Mouse (Mus musculus): ENCODE data around the gene Tmem145. TPM values are rescaled to one million over a fixed set of nuclear protein-coding genes. Genes with fewer than 3 reads are reported as not detected.
"Not testable (repeated sequence)": the region's sequence is repeated elsewhere in the genome, so short reads cannot be mapped to it uniquely, and the experiment has no call there.

The Tmem145 gene
- polyA plus RNA-seq, 1 experiment, result 2.0 TPM

DNA sequence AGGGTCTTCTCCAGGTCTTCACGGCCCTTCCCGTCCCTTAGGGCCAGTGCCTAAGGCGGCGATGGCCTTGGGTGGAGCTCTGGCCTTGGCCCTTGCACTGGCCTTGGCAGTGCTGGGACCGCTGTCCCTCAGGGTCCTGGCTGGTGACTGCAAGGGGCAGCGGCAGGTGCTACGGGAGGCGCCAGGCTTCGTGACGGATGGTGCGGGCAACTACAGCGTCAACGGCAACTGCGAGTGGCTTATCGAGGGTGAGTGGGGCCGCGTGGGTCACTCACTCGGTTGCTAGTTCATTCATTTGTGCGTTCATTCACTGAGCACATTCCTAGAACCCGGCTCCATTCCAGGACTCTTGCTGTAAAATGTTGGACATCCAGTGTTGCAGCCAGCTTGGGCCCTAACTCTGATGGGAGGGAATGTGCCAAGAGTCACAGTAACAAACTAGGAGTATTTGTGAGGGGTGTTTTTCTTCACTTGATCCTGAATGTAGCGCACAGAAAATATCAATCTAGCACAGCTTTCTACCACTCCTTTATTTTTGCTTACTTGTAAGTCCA, 11.6 kb downstream of the Tmem145 start:
- peak overlapping the region; percentile 69 for H3K4me3 ChIP-seq (ENCODE audit: low read depth, low read length)
- H3K9me3 ChIP-seq (replicated peaks; ENCODE audit: control insufficient read depth, insufficient read depth, low read length, poor library complexity, severe bottlenecking), result no peaks in the 10 kb centered on the region
- peaks cover 3% of the 10 kb centered on the region for H3K4me1 ChIP-seq (ENCODE audit: control insufficient read depth, insufficient read depth, low read length)
- H3K9ac ChIP-seq (ENCODE audit: low read depth, poor library complexity, severe bottlenecking), result peak overlapping the region; percentile 66
- no peaks in the 10 kb centered on the region for H3K36me3 ChIP-seq (ENCODE audit: control insufficient read depth, insufficient read depth, low read length, poor library complexity, severe bottlenecking)
- TF ChIP-seq POLR2A (IDR thresholded peaks at IDR 0.05; ENCODE audit: insufficient read depth, low read length) (no peak), CTCF (IDR thresholded peaks at IDR 0.05; ENCODE audit: low read depth, low read length) (no peak), EP300 (IDR thresholded peaks at IDR 0.05; ENCODE audit: insufficient read depth, low read depth, low read length) (no peak)
- no peaks in the 10 kb centered on the region for H3K27me3 ChIP-seq (ENCODE audit: control insufficient read depth, insufficient read depth, low read length, poor library complexity, severe bottlenecking)
- H3K27ac ChIP-seq (ENCODE audit: insufficient read depth, low read length), result peak overlapping the region; percentile 8; the same call in 1 of the 2 replicates

DNA sequence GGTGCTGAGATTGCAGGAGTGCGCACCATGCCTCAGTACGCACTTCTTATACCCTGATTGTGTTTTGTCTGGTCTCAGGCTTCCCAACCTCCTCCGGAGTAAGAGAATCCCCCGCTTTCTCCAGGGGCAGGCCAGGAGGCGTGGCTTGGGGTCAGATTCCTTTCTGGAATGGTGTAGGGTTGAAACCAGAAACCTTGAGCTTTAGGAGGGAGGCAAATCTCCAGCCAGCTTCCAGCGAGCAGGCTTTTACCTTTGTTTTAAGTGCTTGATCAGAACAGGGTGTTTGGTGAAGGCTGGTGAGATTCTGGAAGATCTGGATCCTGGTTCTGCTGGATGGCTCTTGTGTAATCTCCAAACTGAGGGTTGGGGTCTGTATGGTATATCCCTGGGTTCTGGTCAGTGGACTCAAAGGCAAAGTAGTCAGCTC, 16.2 kb downstream of the Tmem145 start:
- H3K27ac ChIP-seq (ENCODE audit: insufficient read depth, low read length), result peak overlapping the region; percentile 96
- TF ChIP-seq CTCF (IDR thresholded peaks at IDR 0.05; ENCODE audit: low read depth, low read length) (no peak), EP300 (IDR thresholded peaks at IDR 0.05; ENCODE audit: insufficient read depth, low read depth, low read length) (no peak), POLR2A (IDR thresholded peaks at IDR 0.05; ENCODE audit: insufficient read depth, low read length) (no peak)
- no peaks in the 10 kb centered on the region for H3K27me3 ChIP-seq (ENCODE audit: control insufficient read depth, insufficient read depth, low read length, poor library complexity, severe bottlenecking)
- H3K9me3 ChIP-seq (replicated peaks; ENCODE audit: control insufficient read depth, insufficient read depth, low read length, poor library complexity, severe bottlenecking), result no peaks in the 10 kb centered on the region
- peak overlapping the region; percentile 45; the same call in 1 of the 2 replicates for H3K4me3 ChIP-seq (ENCODE audit: low read depth, low read length)
- no peaks in the 10 kb centered on the region for H3K36me3 ChIP-seq (ENCODE audit: control insufficient read depth, insufficient read depth, low read length, poor library complexity, severe bottlenecking)
- H3K4me1 ChIP-seq (ENCODE audit: control insufficient read depth, insufficient read depth, low read length), result peaks cover 3% of the 10 kb centered on the region
- H3K9ac ChIP-seq (ENCODE audit: low read depth, poor library complexity, severe bottlenecking), result peak overlapping the region; percentile 10; the same call in 1 of the 2 replicates

DNA sequence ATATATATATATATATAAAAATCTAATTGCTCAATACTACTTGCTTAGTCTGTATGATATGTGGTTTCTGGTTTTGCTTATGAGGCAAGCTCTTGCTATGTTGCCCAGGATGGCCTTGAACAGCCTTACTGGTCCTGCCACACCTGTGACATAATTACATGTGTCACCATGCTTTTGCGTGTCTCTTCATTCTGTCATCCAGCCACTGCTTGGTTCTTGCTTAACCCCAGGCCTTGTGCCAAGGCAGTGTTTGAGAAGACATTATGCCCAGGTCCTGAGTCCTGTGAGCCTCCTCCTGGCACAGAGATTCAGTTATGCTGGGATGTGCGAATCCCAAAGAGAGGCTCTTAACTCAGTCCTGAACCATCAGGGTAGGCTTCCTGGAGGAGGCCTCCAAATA, 17.3 kb downstream of the Tmem145 start:
- Histone ChIP-seq H3K4me1 (ENCODE audit: control insufficient read depth, insufficient read depth, low read length) (peaks cover 3% of the 10 kb centered on the region), H3K36me3 (ENCODE audit: control insufficient read depth, insufficient read depth, low read length, poor library complexity, severe bottlenecking) (no peaks in the 10 kb centered on the region), H3K27me3 (ENCODE audit: control insufficient read depth, insufficient read depth, low read length, poor library complexity, severe bottlenecking) (no peaks in the 10 kb centered on the region), H3K9ac (ENCODE audit: low read depth, poor library complexity, severe bottlenecking) (no peak overlapping the region), H3K4me3 (ENCODE audit: low read depth, low read length) (no peak overlapping the region), H3K27ac (ENCODE audit: insufficient read depth, low read length) (peak overlapping the region; percentile 4; the same call in 1 of the 2 replicates), H3K9me3 (replicated peaks; ENCODE audit: control insufficient read depth, insufficient read depth, low read length, poor library complexity, severe bottlenecking) (no peaks in the 10 kb centered on the region)
- TF ChIP-seq CTCF (IDR thresholded peaks at IDR 0.05; ENCODE audit: low read depth, low read length), result no peak
- no peak for TF ChIP-seq POLR2A (IDR thresholded peaks at IDR 0.05; ENCODE audit: insufficient read depth, low read length)
- no peak for TF ChIP-seq EP300 (IDR thresholded peaks at IDR 0.05; ENCODE audit: insufficient read depth, low read depth, low read length)

DNA sequence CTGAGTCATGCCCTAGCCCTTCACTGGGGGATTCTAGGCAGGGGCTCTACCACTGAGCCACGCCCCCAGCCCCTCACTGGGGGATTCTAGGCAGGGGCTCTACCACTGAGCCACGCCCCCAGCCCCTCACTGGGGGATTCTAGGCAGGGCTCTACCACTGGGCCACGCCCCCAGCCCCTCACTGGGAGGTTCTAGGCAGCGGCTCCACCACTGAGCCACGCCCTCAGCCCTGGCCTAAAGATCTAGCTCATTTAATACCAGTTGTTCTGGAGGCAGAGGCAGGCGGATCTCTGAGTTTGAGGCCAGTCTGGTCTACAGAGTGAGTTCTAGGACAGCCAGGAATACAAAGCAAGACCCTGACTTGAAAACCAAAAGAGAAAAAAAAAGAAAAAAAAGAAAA, 19.5 kb downstream of the Tmem145 start:
- H3K27me3 ChIP-seq (ENCODE audit: control insufficient read depth, insufficient read depth, low read length, poor library complexity, severe bottlenecking); H3K4me1 ChIP-seq (ENCODE audit: control insufficient read depth, insufficient read depth, low read length); H3K9me3 ChIP-seq (replicated peaks; ENCODE audit: control insufficient read depth, insufficient read depth, low read length, poor library complexity, severe bottlenecking); H3K36me3 ChIP-seq (ENCODE audit: control insufficient read depth, insufficient read depth, low read length, poor library complexity, severe bottlenecking); H3K27ac ChIP-seq (ENCODE audit: insufficient read depth, low read length); H3K4me3 ChIP-seq (ENCODE audit: low read depth, low read length); H3K9ac ChIP-seq (ENCODE audit: low read depth, poor library complexity, severe bottlenecking): not testable (repeated sequence)

DNA sequence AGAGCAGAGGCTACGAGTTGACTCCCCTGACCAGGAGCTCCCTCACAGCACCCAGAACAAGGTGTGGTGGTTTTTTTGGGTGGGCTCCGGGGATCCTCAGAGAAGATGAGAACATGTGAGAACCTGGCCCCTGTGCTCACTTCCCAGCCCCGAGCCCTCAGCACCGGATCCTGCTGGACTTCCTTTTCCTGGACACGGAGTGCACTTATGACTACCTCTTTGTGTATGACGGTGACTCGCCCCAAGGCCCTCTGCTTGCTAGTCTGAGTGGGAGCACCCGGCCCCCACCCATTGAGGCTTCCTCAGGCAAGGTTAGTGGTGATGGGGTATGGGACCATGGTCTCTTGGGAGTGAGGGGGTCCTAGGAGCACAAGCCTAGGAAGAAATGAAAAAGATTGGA, 20.3 kb downstream of the Tmem145 start:
- Histone ChIP-seq H3K36me3 (ENCODE audit: control insufficient read depth, insufficient read depth, low read length, poor library complexity, severe bottlenecking) (no peaks in the 10 kb centered on the region), H3K4me3 (ENCODE audit: low read depth, low read length) (no peak overlapping the region), H3K27me3 (ENCODE audit: control insufficient read depth, insufficient read depth, low read length, poor library complexity, severe bottlenecking) (no peaks in the 10 kb centered on the region), H3K27ac (ENCODE audit: insufficient read depth, low read length) (no peak overlapping the region), H3K9ac (ENCODE audit: low read depth, poor library complexity, severe bottlenecking) (no peak overlapping the region), H3K9me3 (replicated peaks; ENCODE audit: control insufficient read depth, insufficient read depth, low read length, poor library complexity, severe bottlenecking) (no peaks in the 10 kb centered on the region), H3K4me1 (ENCODE audit: control insufficient read depth, insufficient read depth, low read length) (peaks cover 3% of the 10 kb centered on the region)
- TF ChIP-seq EP300 (IDR thresholded peaks at IDR 0.05; ENCODE audit: insufficient read depth, low read depth, low read length), result no peak
- TF ChIP-seq CTCF (IDR thresholded peaks at IDR 0.05; ENCODE audit: low read depth, low read length), result no peak
- TF ChIP-seq POLR2A (IDR thresholded peaks at IDR 0.05; ENCODE audit: insufficient read depth, low read length), result no peak

DNA sequence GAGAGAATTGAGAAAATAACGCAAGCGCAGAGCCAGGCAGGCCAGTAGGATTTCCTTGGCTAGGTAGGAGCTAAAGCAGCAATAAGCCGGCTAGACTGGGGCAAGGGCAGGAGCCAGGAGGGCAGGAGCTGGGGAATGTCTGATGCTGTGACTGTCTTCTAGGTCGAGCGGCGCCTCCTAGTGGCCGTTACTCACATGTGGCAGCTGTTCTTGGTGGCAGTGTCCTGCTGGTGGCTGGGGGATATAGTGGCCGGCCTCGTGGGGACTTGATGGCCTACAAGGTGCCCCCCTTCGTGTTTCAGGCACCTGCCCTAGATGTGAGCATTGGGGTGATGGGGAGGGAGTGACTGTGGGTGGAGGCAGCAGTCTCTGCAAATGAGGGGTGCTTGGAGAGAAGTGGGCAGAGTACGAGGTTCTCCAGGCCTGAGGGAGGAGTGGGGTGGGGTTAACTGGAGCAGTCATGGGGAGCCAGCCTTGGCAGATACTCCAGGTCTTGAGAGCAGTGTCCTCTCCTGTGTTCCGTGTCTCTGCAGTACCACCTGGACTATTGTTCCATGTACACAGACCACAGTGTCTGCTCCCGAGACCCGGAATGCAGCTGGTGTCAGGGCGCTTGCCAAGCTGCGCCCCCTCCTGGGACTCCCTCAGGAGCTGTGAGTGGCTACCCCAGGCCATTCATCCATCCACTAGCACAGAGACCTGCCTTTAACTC, 27.8 kb downstream of the Tmem145 start:
- H3K4me1 ChIP-seq (ENCODE audit: control insufficient read depth, insufficient read depth, low read length), result no peaks in the 10 kb centered on the region
- H3K36me3 ChIP-seq (ENCODE audit: control insufficient read depth, insufficient read depth, low read length, poor library complexity, severe bottlenecking), result no peaks in the 10 kb centered on the region
- H3K27ac ChIP-seq (ENCODE audit: insufficient read depth, low read length), result no peak overlapping the region
- TF ChIP-seq EP300 (IDR thresholded peaks at IDR 0.05; ENCODE audit: insufficient read depth, low read depth, low read length) (0 out of 2 replicates have a peak, but pooled peaks have one; percentile 9), CTCF (IDR thresholded peaks at IDR 0.05; ENCODE audit: low read depth, low read length) (peak; percentile 97), POLR2A (IDR thresholded peaks at IDR 0.05; ENCODE audit: insufficient read depth, low read length) (no peak)
- H3K9ac ChIP-seq (ENCODE audit: low read depth, poor library complexity, severe bottlenecking), result no peak overlapping the region
- H3K4me3 ChIP-seq (ENCODE audit: low read depth, low read length), result no peak overlapping the region
- no peaks in the 10 kb centered on the region for H3K9me3 ChIP-seq (replicated peaks; ENCODE audit: control insufficient read depth, insufficient read depth, low read length, poor library complexity, severe bottlenecking)
- no peaks in the 10 kb centered on the region for H3K27me3 ChIP-seq (ENCODE audit: control insufficient read depth, insufficient read depth, low read length, poor library complexity, severe bottlenecking)
